Mouse (Mus musculus) heart, postnatal 0 days (tissue): Measurements from ENCODE around the gene Zfp426. TPM values are rescaled to one million over a fixed set of nuclear protein-coding genes. Genes with fewer than 3 reads are reported as not detected.

Experiments used
- ATAC-seq: fragments of 200-750 bp; cut with Nextera tagmentation; 2 replicates; pipeline ENCODE4 v1.8.0; 2017; ENCODE audit warnings: low read depth, moderate number of reproducible peaks, moderate library complexity; ENCODE audit not compliant: insufficient read depth
- DNase-seq: peaks from one replicate; pipeline ENCODE4 v3.0.0-alpha.2; 2016; ENCODE audit warnings: low spot score
- H3K27ac ChIP-seq: fragments of 300-500 bp; sonication (generic); 2 replicates; pipeline ENCODE4 v1.5.1; 2014; ENCODE audit warnings: low read depth, mild to moderate bottlenecking
- H3K27me3 ChIP-seq: fragments of 300-500 bp; sonication (generic); 2 replicates; pipeline ENCODE4 v1.6.1; 2014; ENCODE audit warnings: low read length, mixed read lengths; ENCODE audit not compliant: control insufficient read depth, insufficient read depth
- H3K36me3 ChIP-seq: fragments of 300-500 bp; sonication (generic); replicated peaks from 2 replicates; pipeline ENCODE4 v1.6.1; 2014; ENCODE audit warnings: low read length, mixed read lengths; ENCODE audit not compliant: control insufficient read depth, insufficient read depth
- H3K4me1 ChIP-seq: fragments of 300-500 bp; sonication (generic); 2 replicates; pipeline ENCODE4 v1.6.1; 2014; ENCODE audit warnings: antibody characterized with exemption; ENCODE audit not compliant: control insufficient read depth, insufficient read depth
- H3K4me2 ChIP-seq: fragments of 300-500 bp; sonication (generic); 2 replicates; pipeline ENCODE4 v1.6.1; 2014; ENCODE audit warnings: low read depth, mild to moderate bottlenecking, low read length, moderate library complexity
- H3K4me3 ChIP-seq: fragments of 300-500 bp; sonication (generic); 2 replicates; pipeline ENCODE4 v1.5.1; 2014; ENCODE audit warnings: low read depth, low read length
- H3K9ac ChIP-seq: fragments of 300-500 bp; sonication (generic); replicated peaks from 2 replicates; pipeline ENCODE4 v1.6.1; 2014; ENCODE audit warnings: low read depth, low read length, mixed read lengths
- H3K9me3 ChIP-seq: fragments of 300-500 bp; sonication (generic); replicated peaks from 2 replicates; pipeline ENCODE4 v1.6.1; 2016; ENCODE audit warnings: low read length; ENCODE audit not compliant: control insufficient read depth
- CTCF ChIP-seq: IDR thresholded peaks from 2 replicates; pipeline ENCODE4 v1.5.1; 2016; ENCODE audit warnings: antibody characterized with exemption, control low read depth, low read depth
- EP300 ChIP-seq: IDR thresholded peaks from 2 replicates; pipeline ENCODE4 v1.6.1; 2016; ENCODE audit warnings: antibody characterized with exemption, low read depth
- WGBS: fragments of 180-500 bp; shearing (Covaris S2); extraction: QIAGEN DNeasy Blood & Tissue Kit; methylation state at CpG from one replicate; pipeline ENCODE4 v1.1.7; 2014; 5-methylcytosine and 5-hydroxymethylcytosine counted together
- polyA plus RNA-seq: library from polyadenylated mRNA; unstranded; fragments of >200 nt; fragmentation: Nextera tagmentation; extraction: Ambion mirVana; gene quantifications from 2 replicates; pipeline ENCODE4 v1.2.1, GENCODE M21; 2015
- total RNA-seq: library from RNA; depleted of rRNA; stranded (reverse); fragments of >200 nt; gene quantifications from 2 replicates; pipeline ENCODE4 v1.2.3, GENCODE M21; 2014; ENCODE audit warnings: low replicate concordance; rRNA removed

Zfp426 gene
- total RNA-seq (10.4 and 13.7 TPM in 2 replicates), polyA plus RNA-seq (7.9 and 9.0 TPM in 2 replicates)

GRCm38 (mm10) chr9:20492527-20493233 is at the start of gene Zfp426:
Zfp426 (minus strand) TSS chr9:20492746.
- under 1% methylated on average over 40 of the region's 40 CpGs for WGBS
- Histone ChIP-seq H3K4me3 (peak within 1 kb of the TSS; percentile 71), H3K27me3 (no peaks in the 10 kb centered on the region), H3K4me1 (peaks cover 4% of the 10 kb centered on the region), H3K9me3 (no peaks in the 10 kb centered on the region), H3K27ac (peak within 1 kb of the TSS; percentile 91), H3K9ac (peak within 1 kb of the TSS; percentile 75), H3K4me2 (peak within 1 kb of the TSS; percentile 87), H3K36me3 (peaks cover 10% of the 10 kb centered on the region)
- peak; percentile 95 for ATAC-seq
- TF ChIP-seq CTCF, result no peak
- no peak for TF ChIP-seq EP300
- DNase-seq, result peak; percentile 92

GRCm38 (mm10) chr9:20536598-20536997 is 44.1 kb upstream of the Zfp426 start:
- Histone ChIP-seq H3K4me1 (no peaks in the 10 kb centered on the region), H3K4me2 (no peak overlapping the region), H3K27me3 (no peaks in the 10 kb centered on the region), H3K36me3 (no peaks in the 10 kb centered on the region), H3K27ac (no peak overlapping the region), H3K9me3 (no peaks in the 10 kb centered on the region), H3K4me3 (no peak overlapping the region), H3K9ac (no peak overlapping the region)
- DNase-seq (no peak), ATAC-seq (no peak)
- 80% methylated on average over 2 of the region's 2 CpGs for WGBS
- TF ChIP-seq CTCF (no peak), EP300 (no peak)

GRCm38 (mm10) chr9:20534326-20534926 is 41.9 kb upstream of the Zfp426 start:
- Histone ChIP-seq H3K9ac (no peak overlapping the region), H3K4me2 (no peak overlapping the region), H3K4me1 (no peaks in the 10 kb centered on the region), H3K9me3 (no peaks in the 10 kb centered on the region), H3K27me3 (no peaks in the 10 kb centered on the region), H3K27ac (no peak overlapping the region), H3K4me3 (no peak overlapping the region), H3K36me3 (no peaks in the 10 kb centered on the region)
- no peak for DNase-seq
- TF ChIP-seq CTCF, result no peak
- TF ChIP-seq EP300, result no peak
- 69% methylated on average over 8 of the region's 8 CpGs for WGBS
- ATAC-seq, result no peak

- H3K27me3 ChIP-seq, result no peaks in the 10 kb centered on the region
- ATAC-seq (peak; percentile 90), DNase-seq (peak; percentile 73)
- H3K4me1 ChIP-seq, result peaks cover 17% of the 10 kb centered on the region
- H3K4me3 ChIP-seq, result peak within 1 kb of the TSS; percentile 86
- H3K4me2 ChIP-seq, result peak within 1 kb of the TSS; percentile 65
- peak within 1 kb of the TSS; percentile 88 for H3K9ac ChIP-seq
- TF ChIP-seq CTCF (no peak), EP300 (no peak)
- WGBS, result under 1% methylated on average over 46 of the region's 46 CpGs
- no peaks in the 10 kb centered on the region for H3K9me3 ChIP-seq
- H3K36me3 ChIP-seq, result peaks cover 7% of the 10 kb centered on the region; the same call in 1 of the 2 replicates
- peak within 1 kb of the TSS; percentile 93 for H3K27ac ChIP-seq
Observed at GRCm38 (mm10) chr9:20521306-20521957, 28.9 kb upstream of the Zfp426 start, which contains the start of gene Zfp266. Zfp266 (minus strand) TSS chr9:20521417.

- Histone ChIP-seq H3K36me3 (peaks cover 7% of the 10 kb centered on the region; the same call in 1 of the 2 replicates), H3K27me3 (no peaks in the 10 kb centered on the region), H3K9me3 (no peaks in the 10 kb centered on the region), H3K4me1 (peaks cover 17% of the 10 kb centered on the region), H3K4me3 (peak overlapping the region; percentile 86), H3K9ac (peak overlapping the region; percentile 88), H3K27ac (peak overlapping the region; percentile 93), H3K4me2 (peak overlapping the region; percentile 65)
- WGBS, result 0% methylated on average over 17 of the region's 17 CpGs
- peak; percentile 3; the same call in 1 of the 2 replicates for ATAC-seq
- no peak for TF ChIP-seq EP300
- TF ChIP-seq CTCF, result no peak
- DNase-seq, result peak; percentile 34
Observed at GRCm38 (mm10) chr9:20520531-20521210, 28.1 kb upstream of the Zfp426 start.
